Mouse (Mus musculus) skeletal muscle tissue, postnatal 0 days (tissue): ENCODE data around the gene Rdm1. TPM values are rescaled to one million over a fixed set of nuclear protein-coding genes. Genes with fewer than 3 reads are reported as not detected.

Source experiments
- polyA plus RNA-seq: library from polyadenylated mRNA; unstranded; fragments of >200 nt; fragmentation: Nextera tagmentation; extraction: Ambion mirVana; gene quantifications from 2 replicates; pipeline ENCODE4 v1.2.1, GENCODE M21; 2015

The Rdm1 gene
- 21.7 and 27.2 TPM in 2 replicates for polyA plus RNA-seq

DNA sequence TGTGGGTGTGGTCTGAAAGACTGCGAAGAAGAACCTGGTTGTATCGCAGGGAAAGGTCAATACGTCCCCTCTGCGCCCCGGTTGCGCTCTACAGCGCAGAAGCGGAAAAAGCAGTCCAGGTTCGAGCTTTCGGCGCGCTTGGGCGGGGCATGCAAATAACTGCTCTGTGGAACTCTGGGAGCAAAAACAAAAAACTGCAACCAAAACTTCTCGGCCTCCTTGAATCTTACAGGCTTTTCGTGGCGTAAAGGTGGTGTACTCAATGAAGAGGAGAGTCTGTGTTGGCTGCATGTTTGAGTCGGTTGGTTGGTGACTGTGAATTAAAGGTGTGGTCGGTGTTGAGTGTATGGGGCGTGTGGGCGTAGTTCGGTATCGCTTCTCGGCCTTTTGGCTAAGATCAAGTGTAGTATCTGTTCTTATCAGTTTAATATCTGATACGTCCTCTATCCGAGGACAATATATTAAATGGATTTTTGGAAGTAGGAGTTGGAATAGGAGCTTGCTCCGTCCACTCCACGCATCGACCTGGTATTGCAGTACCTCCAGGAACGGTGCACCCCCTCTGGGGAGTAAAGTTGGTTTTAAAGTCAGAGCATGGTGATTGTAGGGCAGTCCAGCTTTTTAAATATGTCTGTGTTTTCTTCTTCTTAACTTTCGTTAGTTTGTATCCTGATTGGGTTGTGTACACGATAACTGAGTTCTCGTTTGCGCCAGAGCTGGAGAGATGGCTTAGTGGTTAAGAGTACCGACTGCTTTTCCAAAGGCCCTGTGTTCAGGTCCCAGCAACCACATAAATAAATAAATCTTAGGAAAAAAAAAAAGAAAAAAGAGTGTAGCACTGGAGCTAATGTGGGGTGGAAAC lies at the start of gene Rdm1:
Rdm1 (plus strand) TSS at position 201 of the 862 bp plus-strand sequence.

DNA sequence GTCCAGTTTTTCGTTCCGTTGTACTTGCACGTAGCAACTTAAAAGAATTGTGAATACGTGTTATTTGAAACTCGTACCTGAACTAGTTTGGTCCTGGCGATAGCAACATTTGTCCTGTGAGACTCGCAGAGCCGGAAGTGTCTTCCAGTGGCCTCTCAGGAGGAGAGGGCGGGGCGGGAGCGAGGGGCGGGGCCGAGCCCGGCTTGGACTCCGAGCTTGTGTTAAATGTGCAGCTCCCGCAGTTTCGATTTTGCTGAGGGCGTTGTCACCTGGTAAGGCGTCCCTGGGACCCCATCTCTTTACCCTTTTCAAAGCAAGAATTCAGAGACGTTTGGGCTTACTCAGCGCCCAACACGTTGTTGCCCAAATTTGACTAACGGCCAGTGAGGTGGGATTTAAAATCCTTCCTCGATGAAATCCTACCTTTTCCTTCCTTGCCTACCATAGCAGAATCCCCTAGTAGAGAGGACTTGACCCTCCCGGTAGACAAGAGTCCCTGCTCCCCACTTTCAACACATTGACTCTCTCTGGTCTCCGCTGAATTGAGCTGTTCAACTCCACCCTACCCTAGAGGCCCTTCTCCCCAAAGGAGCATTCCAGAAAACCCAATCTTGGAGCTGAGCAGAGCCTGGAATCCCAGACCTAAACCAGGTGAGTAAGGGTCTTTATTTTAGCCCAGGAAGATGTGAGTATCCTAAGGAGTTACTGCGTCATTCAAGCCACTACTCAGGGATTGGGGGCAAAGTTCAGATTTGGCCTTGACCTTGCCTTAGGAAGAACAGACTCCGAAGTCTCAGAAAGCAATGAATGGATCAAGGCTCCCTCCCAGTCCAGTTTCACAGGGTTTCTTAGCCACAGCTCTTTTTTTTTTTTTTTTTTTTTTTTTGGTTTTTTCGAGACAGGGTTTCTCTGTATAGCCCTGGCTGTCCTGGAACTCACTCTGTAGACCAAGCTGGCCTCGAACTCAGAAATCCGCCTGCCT lies 44.6 kb upstream of the Rdm1 start, which contains the start of gene Tmem106a:
Tmem106a (plus strand) TSS at position 189 of the 982 bp plus-strand sequence.

DNA sequence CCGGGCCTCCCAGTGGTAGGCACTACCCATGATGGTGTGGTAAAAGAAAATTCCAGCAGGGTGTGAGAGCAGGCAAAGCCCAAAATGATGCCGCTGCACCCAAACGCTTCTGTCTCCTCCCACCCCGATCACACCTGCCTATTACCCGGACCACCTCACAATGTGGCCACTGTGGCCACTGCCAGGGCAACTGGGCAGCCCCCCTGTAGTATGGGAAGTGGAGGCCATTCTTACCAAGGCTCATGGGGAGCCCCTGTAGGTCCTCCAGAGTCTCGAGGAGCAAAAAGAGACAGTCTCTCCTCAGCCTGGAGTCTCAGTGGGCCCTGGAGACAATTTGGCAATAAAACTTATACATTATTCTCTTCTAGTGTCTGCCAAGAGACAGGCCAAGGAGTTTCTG lies 27.8 kb upstream of the Rdm1 start, which contains the start of gene Gm11634:
Gm11634 (minus strand) TSS at position 101 of the 400 bp plus-strand sequence.

DNA sequence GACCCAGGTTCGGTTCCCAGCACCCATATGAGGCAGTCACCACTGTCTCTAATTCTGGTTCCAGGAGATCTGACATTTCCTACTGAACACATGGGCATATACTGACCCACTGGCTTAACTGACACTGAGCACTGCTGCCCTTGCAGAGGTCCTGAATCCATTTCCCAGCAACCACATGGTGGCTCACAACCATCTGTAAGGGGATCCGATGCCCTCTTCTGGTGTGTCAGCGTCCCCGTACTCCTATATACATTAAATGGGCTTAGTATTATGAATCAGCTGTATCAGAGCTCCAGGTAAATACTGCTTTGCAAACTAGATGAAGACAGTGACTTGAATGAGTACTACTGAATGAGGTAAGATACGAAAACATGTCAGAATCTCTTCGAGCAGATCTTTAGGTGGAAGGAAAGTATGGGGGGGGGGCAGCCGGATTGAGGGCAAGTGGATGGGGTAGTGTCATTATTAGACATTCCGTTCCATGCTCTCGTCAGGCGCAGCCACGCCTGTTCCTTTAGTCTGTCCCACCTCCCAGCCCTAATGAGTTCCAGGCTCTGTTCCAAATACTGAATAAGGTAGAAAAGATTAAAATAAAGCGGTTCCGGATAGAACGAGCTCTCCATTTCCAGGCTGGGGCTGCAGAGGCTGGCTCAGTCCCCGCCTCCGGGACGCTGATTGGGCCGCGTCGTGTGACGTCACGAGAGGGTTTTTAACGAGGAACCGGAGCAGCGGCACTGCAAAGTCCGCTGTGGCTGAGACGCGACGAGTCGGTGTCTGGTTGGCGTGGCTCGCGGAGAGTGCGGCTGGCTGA lies 38.0 kb downstream of the Rdm1 start, which contains the start of gene Arl4d:
Arl4d (plus strand) TSS at position 717 of the 811 bp plus-strand sequence.

Other genes with a start within 250 kb of the Rdm1 start
- 25.4 and 25.7 TPM in 2 replicates for gene Aarsd1, start 209.6 kb upstream of the Rdm1 start, polyA plus RNA-seq
- 3.9 and 7.0 TPM in 2 replicates for gene Gm27029, start 202.4 kb upstream of the Rdm1 start, polyA plus RNA-seq
- 8.9 and 9.2 TPM in 2 replicates for gene Rundc1, start 202.1 kb upstream of the Rdm1 start, polyA plus RNA-seq
- gene Ptges3l, start 201.9 kb upstream of the Rdm1 start, polyA plus RNA-seq: 143 and 148 TPM in 2 replicates
- 221 and 229 TPM in 2 replicates for gene Rpl27, start 184.9 kb upstream of the Rdm1 start, polyA plus RNA-seq
- gene Ifi35, start 178.8 kb upstream of the Rdm1 start, polyA plus RNA-seq: 14.9 and 17.1 TPM in 2 replicates
- gene Rnd2, start 162.2 kb upstream of the Rdm1 start, polyA plus RNA-seq: 3.0 and 3.9 TPM in 2 replicates
- gene Vat1, start 161.0 kb upstream of the Rdm1 start, polyA plus RNA-seq: 22.7 and 30.2 TPM in 2 replicates
- gene Brca1, start 75.2 kb upstream of the Rdm1 start, polyA plus RNA-seq: 1.0 and 1.8 TPM in 2 replicates
- 49.1 and 51.6 TPM in 2 replicates for gene Nbr1, start 75.0 kb upstream of the Rdm1 start, polyA plus RNA-seq
- gene Tmem106a, start 45.0 kb upstream of the Rdm1 start, polyA plus RNA-seq: 6.1 and 8.6 TPM in 2 replicates
- not detected in 2 replicates for gene Gm11634, start 27.9 kb upstream of the Rdm1 start, polyA plus RNA-seq
- gene Arl4d, start 38.3 kb downstream of the Rdm1 start, polyA plus RNA-seq: 2.3 and 3.2 TPM in 2 replicates
- gene Dhx8, start 105.7 kb downstream of the Rdm1 start, polyA plus RNA-seq: 12.1 and 14.5 TPM in 2 replicates
- 8.8 and 10.0 TPM in 2 replicates for gene Etv4, start 158.2 kb downstream of the Rdm1 start, polyA plus RNA-seq